Mouse (Mus musculus): ENCODE measurements around the gene Nr4a2.

Gene Nr4a2

DNA sequence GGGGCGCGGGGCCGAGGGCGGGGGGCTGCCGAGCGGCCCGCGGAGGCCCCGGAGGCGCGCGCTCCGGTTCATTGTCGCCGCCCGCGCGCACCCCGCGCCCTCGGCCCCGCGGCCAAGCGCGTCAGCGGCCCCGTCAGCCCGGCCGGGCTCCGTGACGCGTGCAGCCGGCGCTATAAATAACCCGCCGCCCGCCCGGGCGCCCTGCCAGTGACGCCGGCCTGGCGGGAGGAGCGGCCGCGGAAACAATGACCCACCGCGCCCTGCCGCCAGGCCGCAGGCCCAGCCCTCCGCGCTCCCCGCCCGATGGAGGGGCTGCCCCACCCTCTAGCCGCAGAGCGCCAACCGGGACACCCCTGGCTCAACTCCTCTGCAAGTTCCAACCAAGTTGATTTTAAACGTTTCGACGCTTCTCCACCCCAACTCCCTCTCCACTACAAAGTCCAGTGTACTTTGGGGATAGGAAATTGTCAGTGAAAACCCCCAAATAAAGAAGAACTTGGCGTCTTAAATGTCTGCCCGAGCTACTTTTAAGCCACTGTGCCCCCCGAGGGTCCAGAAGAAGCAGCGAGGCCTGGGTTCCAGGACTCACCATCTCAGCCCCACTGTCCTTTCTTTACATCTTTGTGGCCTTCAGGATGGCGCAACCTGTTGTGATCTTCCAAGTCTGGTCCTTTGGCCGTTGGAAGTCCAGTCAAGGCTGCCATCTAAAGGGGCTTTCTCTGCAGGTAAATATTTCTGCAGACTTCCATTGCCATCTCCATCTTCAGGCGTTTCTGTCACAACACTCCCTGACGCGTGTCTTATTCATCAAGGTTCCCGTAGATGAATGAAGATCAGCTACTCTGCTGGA lies at the start of gene Nr4a2:
Nr4a2 (minus strand) TSS at position 13 of the 850 bp plus-strand sequence.
- DNase-seq = peak; percentile 83 to 93

DNA sequence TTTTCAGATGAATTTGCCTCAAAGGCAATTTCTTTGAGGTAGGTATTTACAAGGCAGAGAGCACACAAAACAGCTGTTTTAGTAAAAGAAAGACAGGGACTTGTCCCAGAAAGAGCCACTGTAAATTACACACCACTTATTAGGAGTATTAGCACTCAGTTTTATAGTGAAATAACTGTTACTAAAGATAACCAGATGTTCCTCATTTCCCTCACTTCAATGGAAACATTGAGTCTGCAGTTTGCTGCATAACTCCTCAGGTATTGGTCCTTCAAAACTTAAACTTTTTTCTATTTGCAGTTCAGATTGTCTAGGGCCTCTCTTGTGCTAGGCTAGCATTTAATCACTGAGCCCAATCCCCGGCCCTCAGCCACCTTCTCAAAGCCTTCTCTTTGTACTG lies 41.6 kb upstream of the Nr4a2 start:
- DNase-seq = no peak

DNA sequence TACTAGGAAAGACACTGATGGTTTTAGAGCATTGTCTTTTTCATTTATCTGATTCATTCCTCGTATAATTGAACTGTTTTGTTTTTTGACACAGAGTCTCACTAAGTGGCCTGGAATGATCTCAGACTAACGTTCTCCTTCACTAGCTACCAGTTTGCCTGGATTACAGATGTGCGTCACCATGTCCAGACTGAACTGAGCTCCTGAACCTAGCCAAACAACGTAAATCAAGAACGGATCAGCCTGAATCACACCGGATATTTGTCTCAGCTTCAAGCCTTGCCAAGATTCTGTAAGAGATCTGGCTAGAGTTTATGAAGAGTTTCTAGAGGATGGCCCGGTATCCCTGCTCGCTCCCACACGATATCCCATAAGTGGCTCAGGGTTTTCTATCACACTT lies 33.0 kb upstream of the Nr4a2 start:
- DNase-seq = no peak

DNA sequence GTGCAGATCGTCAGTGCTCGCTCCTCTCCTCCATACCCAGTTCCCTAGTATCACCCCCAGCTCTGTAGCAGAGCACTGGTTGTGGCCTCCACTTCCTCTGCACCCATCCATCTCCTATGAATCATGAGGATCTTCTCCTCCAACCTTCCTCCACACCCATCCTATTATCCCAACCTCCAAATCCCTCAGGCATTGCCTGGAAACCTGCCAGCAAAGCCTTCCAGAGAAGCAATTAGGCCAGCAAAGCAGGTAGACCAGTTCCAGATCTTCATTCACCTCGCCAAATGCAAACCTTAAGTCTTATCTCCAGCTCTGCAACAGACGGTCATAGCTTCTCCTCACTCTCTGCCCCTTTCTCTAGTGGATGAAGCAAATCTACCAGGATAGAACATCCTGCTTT lies 26.0 kb upstream of the Nr4a2 start:
- DNase-seq = peak in 1 of 2 experiments; percentile 4

DNA sequence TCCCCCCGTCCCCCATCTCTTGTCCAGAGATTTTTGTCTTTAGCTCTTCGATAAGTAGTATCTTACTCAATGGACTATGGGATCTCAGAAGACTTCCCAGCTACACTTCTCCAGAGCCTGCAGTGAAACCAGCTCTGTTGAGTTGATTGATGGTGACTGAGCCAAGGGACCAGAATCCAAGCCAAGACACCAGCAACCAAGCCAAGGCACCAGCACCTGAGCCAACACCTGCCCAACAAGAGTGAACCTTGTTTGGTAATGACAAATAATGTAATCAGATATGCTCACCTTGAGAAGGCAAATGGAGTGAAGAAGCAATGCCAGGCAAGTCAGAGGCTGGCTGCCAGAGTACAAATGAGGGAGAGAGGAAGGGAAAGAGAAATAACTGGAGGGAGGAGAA lies 24.4 kb upstream of the Nr4a2 start:
- no peak for DNase-seq

DNA sequence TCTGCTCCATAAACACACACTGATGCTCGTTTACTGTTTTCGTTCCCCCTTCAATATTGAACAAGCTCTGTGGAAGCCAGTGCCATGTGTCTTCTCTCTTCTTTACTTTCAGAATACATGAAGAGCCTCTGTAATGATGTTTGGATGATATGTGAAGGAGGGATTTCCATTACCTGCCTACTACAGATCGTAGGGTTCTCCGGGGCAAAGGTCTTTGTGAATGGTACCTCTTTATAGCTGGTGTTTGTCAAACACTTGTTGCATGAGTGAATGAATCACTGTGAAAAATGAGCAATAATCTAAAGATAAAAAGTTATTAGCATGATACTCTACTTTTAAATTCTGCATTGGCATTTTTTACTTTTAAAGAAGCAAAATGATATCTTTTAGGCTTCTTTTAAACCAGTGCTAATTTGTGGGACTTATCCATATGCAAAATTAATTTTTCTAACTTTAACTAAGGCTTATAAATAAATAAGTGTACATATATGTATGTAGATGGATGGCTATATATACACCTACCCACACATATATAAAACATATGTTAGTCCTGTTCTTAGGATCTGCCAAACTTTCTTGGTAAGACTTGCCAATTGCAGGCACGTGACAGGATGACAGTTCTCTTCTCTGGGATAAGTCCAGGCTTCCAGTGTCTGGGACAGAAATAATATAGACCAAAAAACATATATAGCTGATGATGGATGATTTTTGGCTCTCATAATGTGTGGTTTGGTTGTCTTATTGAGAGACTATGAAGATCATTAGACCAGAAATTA lies 22.0 kb upstream of the Nr4a2 start:
- no peak for DNase-seq

DNA sequence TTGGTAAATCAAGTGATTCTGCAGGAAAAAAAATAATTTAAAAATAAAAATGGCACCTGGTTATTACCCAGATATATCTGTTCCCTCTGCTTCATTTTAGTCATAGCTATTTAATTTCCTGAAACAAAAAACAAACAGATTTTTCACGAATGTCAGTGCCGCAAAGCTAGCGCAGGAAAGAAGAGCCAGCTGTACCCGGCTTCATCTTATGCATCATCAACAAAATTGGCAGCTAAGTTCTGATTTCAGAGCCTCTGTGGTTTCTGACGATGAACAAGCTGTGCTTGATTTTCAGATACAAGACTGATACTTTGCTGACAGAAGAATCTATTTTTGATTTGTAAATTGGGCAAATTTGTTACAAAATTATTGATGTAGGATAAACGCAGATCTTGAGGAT lies 14.8 kb upstream of the Nr4a2 start:
- DNase-seq = no peak

DNA sequence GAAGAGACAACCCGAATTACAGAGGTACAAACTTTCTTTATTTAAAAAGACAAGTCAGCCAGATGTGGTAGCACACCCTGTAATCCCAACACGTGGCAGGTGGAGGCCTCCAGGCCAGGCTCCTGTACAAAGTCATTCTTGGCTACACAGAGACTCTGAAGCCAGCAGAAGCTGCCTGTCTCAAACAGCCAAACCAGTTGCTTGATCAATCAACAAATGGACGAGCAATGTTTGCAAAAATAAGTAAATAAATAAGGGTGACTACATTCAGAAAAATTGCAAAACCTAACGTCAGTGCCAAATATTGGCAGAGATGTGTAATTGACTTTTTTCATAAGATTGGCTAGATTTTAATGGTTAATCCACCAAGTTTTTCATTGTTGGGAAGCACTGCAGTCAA lies 3.7 kb upstream of the Nr4a2 start:
- no peak for DNase-seq

DNA sequence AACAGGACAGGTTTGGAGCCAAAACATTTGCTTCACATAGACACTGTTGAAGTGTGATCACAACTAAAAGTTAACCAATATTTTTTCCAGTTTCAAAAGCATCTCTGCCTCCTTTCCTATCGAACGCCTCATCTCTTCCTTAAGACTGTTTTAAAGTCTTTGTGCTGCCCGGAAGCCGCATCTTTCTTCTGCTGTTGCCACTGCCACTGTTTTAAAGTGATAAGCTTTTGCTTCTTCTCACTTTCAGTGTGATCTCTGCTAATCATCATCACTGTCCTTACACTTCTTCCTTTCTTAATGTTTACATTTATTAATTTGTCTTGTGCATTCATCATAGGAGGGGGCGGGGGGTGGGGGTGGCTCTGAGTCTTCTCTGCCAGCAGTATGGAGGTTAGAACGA lies 2.1 kb upstream of the Nr4a2 start:
- no peak for DNase-seq

DNA sequence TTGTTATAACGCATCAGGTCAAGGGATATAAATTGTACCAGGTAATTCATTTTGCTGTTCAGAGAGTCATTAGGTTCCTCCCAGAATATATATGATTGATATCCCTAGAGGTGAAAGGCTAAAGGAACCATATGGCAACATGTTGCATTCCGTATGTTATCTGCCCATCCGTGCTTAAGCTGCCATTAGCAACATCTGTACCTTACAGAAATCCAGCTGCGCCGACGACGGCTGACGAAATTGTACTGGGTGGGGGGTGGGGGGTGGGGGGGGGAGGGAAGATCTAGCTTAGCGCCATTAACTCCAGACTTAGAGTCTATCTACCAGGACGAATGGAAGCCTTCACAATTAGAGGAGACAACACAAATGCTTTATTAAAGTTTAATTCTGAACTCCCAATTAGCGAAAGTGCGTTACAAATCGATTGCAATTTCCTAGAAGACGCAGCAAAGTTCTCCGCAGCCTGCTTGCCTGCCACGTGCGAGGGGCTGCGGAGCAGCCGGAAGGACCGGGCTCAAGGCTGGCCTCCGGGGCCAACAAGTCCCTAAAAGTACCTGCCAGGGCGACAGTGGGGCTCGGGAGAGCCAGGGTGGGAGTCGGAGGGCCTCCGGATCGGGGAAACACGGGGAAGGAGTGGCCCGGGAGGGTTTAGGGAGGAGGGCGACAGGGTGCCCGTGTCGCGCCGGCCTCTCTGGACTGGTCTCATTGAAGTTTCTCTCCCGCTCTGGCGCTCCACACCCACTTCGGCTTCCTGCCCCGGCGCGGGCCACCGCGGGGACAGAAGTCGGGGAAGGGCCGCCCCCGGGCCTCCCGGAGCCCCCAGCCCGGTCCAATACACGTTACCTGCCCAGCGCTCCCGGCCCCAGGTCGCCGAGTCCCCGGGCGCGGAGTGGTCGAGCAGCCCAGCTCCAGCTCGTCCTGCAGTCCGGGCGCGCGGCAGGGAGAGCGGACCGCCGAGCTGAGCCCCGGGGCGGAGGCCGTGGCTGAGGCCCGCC lies 520 bp downstream of the Nr4a2 start:
- DNase-seq = peak; percentile 29 to 63

DNA sequence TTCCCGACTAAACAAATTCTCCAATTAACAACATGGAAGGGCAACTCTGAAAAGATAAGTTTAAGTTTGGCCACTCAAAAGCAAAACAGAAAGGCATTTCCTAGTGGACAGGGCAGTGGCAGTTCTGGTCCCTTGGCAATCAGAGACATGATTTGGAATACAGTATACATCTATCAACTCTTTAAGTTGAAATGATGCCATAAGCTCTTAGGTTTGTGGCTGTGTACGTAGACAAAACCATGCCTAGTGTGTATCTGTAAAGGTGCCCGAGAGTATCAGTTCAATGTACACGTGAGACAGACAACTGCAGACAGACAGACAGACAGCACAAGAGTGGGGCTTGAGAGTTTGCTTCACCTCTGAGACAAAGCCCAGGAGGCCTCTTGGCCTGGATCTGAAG lies 2.7 kb downstream of the Nr4a2 start:
- DNase-seq = no peak

DNA sequence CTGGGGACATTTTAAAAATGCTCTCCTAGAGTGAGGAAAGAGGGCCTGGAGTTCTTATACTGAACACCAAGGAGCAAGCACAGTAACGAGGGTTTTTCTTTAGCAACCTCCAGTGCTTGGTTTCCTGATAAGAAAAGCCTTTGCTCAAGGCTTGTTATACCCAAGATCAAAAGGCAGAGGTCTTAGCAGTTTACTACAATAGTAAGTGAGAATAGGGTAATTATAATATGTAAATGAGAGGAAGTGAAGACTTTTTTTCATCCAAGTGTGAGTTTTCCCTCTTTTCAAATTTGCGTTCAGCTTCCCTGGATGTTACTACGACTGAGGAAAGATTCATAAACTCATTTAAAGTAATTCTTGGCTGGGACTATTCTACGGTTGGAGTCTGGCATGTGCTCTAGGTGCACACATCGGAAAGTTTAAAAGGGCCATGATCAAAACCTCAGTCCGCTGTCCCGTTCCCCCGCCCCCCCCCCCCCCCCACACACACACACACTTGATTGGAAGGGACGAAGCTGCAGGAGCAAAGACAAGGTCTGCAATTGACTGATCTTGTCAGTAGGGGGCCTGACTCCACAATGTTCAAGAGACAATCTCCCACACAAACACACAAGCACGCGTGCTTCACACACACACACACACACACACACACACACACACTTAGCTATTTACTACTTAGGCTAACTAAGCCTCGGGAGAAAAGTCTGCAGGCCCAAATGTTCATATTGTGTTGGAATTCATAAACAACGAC lies 6.4 kb downstream of the Nr4a2 start:
- peak; percentile 79 to 82 for DNase-seq

DNA sequence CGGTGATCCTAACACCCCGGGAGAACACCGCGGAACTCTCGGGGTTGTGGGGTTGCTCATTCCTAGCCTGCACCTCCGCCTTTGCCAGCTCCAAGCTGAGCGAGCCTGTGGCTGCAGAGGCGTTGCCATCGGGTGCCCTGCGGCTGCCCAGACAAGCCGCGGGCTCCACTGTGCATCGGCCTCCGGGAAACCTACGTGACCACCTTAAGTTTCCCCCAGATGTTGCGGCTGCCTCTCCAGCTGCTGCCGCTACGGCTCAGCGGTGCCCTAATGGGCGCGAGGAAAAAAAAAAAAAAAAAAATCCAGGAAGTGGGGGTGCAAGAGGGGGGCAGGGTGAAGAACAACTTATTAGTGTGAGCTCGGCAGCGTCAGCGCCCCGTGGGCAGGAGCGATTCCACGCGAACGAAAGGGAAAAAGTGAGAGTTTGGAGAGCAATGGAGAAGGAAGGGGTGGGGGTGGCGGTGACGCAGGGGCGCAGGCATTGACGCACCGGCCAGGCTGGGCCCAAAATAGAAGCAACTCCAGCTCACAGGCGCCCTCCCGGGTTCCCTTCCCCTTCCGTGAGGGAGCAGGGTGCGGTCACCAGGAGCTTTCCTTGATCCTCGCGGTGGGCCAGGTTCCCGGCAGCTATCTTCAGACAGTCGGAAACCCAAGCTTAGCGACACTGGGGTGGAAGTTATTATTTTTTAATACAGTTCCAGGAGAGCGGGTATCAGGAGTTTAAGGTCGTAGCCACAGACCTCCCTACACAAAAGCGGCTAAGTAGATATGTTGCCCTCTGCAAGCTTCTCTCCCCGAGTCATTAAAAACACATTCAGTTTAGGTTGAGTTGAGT lies 7.2 kb downstream of the Nr4a2 start:
- peak; percentile 83 to 87 for DNase-seq

DNA sequence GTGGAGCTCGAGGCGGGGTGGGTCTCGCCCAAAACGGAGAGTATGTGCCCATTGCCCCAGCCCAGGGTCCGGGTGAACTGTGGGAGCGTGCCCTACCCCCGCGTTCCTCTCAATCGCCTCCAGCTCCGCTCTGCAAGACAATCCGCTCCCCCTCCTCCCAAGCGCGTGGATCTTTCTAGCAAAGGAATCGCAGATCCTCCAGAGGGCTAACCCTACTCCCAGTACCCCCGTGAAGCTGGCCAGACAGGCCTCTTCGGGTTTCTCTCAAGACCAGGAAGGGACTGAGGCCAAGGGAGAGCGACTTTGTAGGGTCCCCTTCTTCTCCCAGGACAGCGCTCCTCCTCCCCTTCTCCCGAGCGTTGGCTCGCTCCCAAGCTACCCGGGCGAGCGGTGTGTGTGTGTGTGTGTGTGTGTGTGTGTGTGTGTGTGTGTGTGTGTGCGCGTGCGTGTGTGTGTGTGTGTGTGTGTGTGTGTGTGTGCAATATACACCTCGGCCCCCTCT lies 7.9 kb downstream of the Nr4a2 start:
- peak in 1 of 2 experiments; percentile 53 for DNase-seq

DNA sequence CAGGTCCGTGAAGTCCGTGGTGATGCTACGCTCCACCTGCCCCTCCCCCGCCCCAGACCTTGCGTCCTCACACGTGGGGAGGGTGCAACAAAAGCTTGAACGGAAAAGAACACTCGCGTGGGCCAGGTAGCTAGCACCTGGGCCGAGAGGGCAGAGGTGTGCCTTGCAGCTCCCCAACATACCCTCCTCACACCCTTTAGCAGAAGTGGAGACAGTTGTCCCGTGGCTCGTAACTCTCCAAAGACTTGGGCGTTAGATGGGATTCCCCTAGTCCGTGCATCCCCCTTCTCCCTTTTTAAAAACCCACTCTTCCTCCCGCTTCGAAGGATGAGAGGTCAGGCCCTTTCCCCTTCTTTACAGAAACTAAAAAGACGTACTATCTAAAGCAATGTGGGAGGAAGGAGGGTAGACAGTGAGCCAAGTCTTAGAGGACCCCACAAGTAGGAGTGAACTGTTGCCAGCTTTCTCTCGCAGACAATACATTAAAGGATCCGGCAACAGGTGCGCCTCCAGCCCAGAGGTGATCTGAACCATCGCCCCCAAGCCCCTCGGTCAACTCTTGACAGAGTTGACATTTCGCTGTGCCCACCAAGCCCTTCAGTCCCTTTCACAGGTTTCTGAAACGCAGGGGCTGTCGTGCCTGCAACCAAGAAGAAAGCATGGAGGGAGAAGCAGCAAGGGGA lies 8.5 kb downstream of the Nr4a2 start:
- DNase-seq = no peak

DNA sequence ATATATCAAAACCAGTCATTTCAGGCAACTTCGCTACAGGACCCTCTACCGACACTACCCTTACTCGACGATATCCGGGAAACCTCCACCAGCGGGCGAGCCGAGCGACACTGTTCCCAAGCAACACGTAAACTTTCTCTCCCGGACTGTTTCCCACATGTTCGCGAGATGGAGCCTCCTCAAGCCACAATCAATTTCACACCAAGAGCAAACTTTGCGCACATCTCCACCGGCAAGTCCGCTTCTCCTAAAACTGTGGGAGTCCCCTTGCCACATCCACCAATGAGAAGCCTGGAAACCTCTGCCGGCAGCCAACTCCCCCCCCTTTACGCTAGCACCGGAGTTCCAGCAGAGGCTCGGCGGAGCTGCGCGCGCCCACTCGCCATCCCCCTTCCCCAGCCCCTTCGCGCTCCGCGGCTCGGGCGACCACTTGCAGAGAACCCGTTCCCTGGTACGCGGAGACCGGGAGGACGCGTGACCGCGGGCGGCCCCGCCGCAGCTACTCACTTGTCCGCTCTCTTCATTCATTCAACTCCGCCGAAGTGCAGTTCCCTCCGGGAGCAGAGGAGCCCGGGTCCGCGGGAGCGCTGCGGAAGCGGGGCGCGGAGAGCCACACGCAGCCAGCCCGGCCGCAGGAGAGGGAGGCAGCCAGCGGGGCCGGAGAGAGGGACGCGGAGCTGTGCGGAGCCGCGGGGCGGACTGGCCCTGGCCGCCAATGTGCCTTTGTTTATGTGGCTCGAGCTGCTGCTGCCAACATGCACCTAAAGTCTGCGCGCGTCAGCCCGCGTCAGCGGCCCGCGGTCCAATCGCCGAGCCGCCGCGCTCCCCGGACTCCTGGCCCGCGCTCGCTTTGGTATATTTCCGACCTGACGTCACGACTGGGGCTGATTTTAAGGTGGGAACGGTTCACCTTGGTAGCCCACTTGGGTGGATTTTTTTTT lies 9.3 kb downstream of the Nr4a2 start:
- DNase-seq = peak; percentile 83 to 85

DNA sequence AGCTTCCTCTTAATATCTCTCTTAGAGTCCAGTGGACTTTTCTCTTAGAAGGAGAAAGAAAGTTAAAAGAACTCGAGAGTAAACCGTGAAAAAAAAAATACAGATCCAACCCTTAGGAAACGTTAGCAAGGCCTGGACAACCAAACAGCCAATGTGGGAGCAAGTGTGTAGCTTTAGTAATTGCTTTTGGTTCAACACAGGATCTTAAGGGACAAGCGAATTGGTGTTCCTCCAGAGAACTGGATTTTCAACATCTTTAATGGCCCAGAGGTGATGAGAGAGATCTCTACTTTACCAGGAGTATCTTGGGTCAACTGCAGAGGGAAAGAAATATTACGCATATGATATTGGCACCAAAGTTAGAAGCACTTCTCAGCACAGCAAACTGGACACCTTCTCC lies 10.4 kb downstream of the Nr4a2 start:
- no peak for DNase-seq

DNA sequence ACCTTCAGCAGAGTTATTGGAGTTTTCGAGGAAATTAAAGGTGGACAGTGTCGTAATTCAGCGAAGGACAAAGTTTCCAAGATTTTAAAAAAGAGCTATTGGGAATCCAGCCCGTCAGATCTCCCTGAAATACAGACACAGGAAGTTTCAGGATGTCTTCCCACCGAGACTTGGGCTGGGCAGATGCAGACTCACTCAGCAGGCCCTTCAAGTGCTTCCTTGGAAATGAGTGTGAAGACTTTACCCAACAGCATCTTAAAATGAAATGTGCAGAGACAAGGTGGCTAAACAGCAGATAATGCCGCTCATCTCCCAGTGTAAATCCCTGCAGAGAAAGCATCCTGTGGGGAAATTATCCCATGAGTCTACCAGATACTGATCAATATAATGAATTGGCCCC lies 10.9 kb downstream of the Nr4a2 start:
- DNase-seq = no peak

Measured in kidney, postnatal 36 days (tissue).